Mouse (Mus musculus): ENCODE results near the gene Smim14.

Smim14 gene

DNA sequence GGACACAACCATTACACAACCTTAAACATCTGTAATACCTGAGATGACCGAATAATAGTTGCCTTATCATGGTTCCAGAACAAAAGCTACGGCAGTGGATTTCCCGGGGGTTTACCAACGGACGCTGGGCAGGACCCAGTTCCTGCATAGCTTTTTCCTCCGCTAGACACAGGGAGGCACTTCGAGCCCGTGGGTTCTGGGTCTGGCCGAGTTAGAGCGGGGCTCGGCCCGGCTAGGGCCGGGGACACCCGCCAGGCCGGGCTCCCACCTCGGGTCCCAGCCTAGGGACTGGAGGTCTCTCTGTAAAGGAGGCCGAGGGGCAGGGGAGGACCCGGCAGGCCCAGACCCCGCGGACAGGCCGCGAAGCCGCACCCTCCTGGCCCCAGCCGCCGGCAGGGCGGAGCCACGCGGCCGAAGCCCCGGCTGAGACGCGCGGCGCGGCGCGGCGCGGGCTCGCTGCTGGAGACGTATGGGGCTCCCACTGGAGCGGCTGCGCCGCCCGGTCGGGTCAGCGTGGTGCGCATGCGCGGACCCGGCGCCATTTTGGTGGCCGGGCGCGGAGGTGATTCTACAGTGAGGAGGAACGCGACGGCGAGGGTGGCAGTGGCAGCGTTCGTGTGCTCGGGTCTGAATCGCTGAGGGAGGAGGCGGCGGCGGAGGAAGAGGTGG is at the start of gene Smim14, which contains the start of gene Ube2k:
Smim14 (minus strand) TSS at position 434 of the 669 bp plus-strand sequence.
Ube2k (plus strand) TSS at position 483 of the 669 bp plus-strand sequence.
- H3K36me3 ChIP-seq (ENCODE audit: insufficient read depth, low read length), result peaks cover 7% of the 10 kb centered on the region; the same call in 1 of the 2 replicates
- H3K4me1 ChIP-seq (replicated peaks; ENCODE audit: low read depth, low read length), result peaks cover 74% of the 10 kb centered on the region
- no peaks in the 10 kb centered on the region for H3K9me3 ChIP-seq (ENCODE audit: low read length)
- H3K27me3 ChIP-seq (ENCODE audit: insufficient read depth, low read length), result no peaks in the 10 kb centered on the region
- TF ChIP-seq CTCF (conservative IDR thresholded peaks at IDR 0.05; ENCODE audit: low read length) (no peak), POU5F1 (IDR thresholded peaks at IDR 0.05; ENCODE audit: borderline replicate concordance, low read length) (no peak), NANOG (IDR thresholded peaks at IDR 0.05; ENCODE audit: borderline replicate concordance, low read length) (no peak)
- H3K4me3 ChIP-seq (replicated peaks; ENCODE audit: low read length), result peak within 1 kb of the TSS; percentile 95

- Histone ChIP-seq H3K4me1 (replicated peaks; ENCODE audit: low read depth, low read length) (no peaks in the 10 kb centered on the region; the same call in none of the 2 replicates), H3K36me3 (ENCODE audit: insufficient read depth, low read length) (peaks cover 60% of the 10 kb centered on the region), H3K27me3 (ENCODE audit: insufficient read depth, low read length) (no peaks in the 10 kb centered on the region), H3K9me3 (ENCODE audit: low read length) (no peaks in the 10 kb centered on the region), H3K4me3 (replicated peaks; ENCODE audit: low read length) (no peak overlapping the region)
- TF ChIP-seq NANOG (IDR thresholded peaks at IDR 0.05; ENCODE audit: borderline replicate concordance, low read length), result no peak
- TF ChIP-seq CTCF (conservative IDR thresholded peaks at IDR 0.05; ENCODE audit: low read length), result no peak
- TF ChIP-seq POU5F1 (IDR thresholded peaks at IDR 0.05; ENCODE audit: borderline replicate concordance, low read length), result no peak
Observed at GRCm38 (mm10) chr5:65586291-65586690, 49.3 kb upstream of the Smim14 start.

- peaks cover 72% of the 10 kb centered on the region for H3K36me3 ChIP-seq (ENCODE audit: insufficient read depth, low read length)
- peaks cover 13% of the 10 kb centered on the region; the same call in 1 of the 2 replicates for H3K4me1 ChIP-seq (replicated peaks; ENCODE audit: low read depth, low read length)
- no peak overlapping the region for H3K4me3 ChIP-seq (replicated peaks; ENCODE audit: low read length)
- no peaks in the 10 kb centered on the region for H3K27me3 ChIP-seq (ENCODE audit: insufficient read depth, low read length)
- H3K9me3 ChIP-seq (ENCODE audit: low read length), result no peaks in the 10 kb centered on the region
- no peak for TF ChIP-seq POU5F1 (IDR thresholded peaks at IDR 0.05; ENCODE audit: borderline replicate concordance, low read length)
- no peak for TF ChIP-seq CTCF (conservative IDR thresholded peaks at IDR 0.05; ENCODE audit: low read length)
- TF ChIP-seq NANOG (IDR thresholded peaks at IDR 0.05; ENCODE audit: borderline replicate concordance, low read length), result no peak
Observed at GRCm38 (mm10) chr5:65578545-65578944, 41.6 kb upstream of the Smim14 start.

GRCm38 (mm10) chr5:65575896-65576295 is 38.9 kb upstream of the Smim14 start:
- H3K36me3 ChIP-seq (ENCODE audit: insufficient read depth, low read length), result peaks cover 67% of the 10 kb centered on the region
- H3K4me3 ChIP-seq (replicated peaks; ENCODE audit: low read length), result no peak overlapping the region
- TF ChIP-seq NANOG (IDR thresholded peaks at IDR 0.05; ENCODE audit: borderline replicate concordance, low read length), result no peak
- no peak for TF ChIP-seq CTCF (conservative IDR thresholded peaks at IDR 0.05; ENCODE audit: low read length)
- TF ChIP-seq POU5F1 (IDR thresholded peaks at IDR 0.05; ENCODE audit: borderline replicate concordance, low read length), result no peak
- peaks cover 18% of the 10 kb centered on the region; the same call in 1 of the 2 replicates for H3K4me1 ChIP-seq (replicated peaks; ENCODE audit: low read depth, low read length)
- H3K27me3 ChIP-seq (ENCODE audit: insufficient read depth, low read length), result no peaks in the 10 kb centered on the region
- H3K9me3 ChIP-seq (ENCODE audit: low read length), result no peaks in the 10 kb centered on the region

GRCm38 (mm10) chr5:65574876-65575275 is 37.9 kb upstream of the Smim14 start:
- TF ChIP-seq CTCF (conservative IDR thresholded peaks at IDR 0.05; ENCODE audit: low read length), result no peak
- no peak for TF ChIP-seq POU5F1 (IDR thresholded peaks at IDR 0.05; ENCODE audit: borderline replicate concordance, low read length)
- no peak for TF ChIP-seq NANOG (IDR thresholded peaks at IDR 0.05; ENCODE audit: borderline replicate concordance, low read length)
- Histone ChIP-seq H3K9me3 (ENCODE audit: low read length) (no peaks in the 10 kb centered on the region), H3K36me3 (ENCODE audit: insufficient read depth, low read length) (peaks cover 67% of the 10 kb centered on the region), H3K4me3 (replicated peaks; ENCODE audit: low read length) (no peak overlapping the region), H3K4me1 (replicated peaks; ENCODE audit: low read depth, low read length) (peaks cover 20% of the 10 kb centered on the region; the same call in 1 of the 2 replicates), H3K27me3 (ENCODE audit: insufficient read depth, low read length) (no peaks in the 10 kb centered on the region)

DNA sequence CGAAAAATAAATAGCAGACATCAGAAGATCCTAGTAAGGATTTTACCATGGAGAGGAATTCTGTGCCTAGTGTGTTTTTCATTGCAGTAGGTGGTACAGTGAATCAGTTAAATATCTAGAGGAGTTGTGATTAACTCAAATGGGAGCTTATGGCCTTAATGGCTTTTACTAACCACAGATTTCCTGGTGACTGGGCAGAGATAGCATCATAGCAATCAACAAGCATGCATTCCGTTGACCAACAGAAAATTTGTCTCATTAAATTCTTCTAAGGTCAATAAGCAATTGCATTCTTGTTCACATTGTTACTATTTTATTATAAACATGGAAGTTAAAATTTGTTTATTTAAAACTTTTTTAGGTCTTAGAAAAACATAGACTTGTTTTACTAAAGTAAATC is 28.5 kb upstream of the Smim14 start:
- TF ChIP-seq POU5F1 (IDR thresholded peaks at IDR 0.05; ENCODE audit: borderline replicate concordance, low read length), result no peak
- TF ChIP-seq NANOG (IDR thresholded peaks at IDR 0.05; ENCODE audit: borderline replicate concordance, low read length), result no peak
- no peak for TF ChIP-seq CTCF (conservative IDR thresholded peaks at IDR 0.05; ENCODE audit: low read length)
- Histone ChIP-seq H3K4me3 (replicated peaks; ENCODE audit: low read length) (no peak overlapping the region), H3K36me3 (ENCODE audit: insufficient read depth, low read length) (peaks cover 34% of the 10 kb centered on the region), H3K27me3 (ENCODE audit: insufficient read depth, low read length) (no peaks in the 10 kb centered on the region), H3K4me1 (replicated peaks; ENCODE audit: low read depth, low read length) (peaks cover 41% of the 10 kb centered on the region), H3K9me3 (ENCODE audit: low read length) (no peaks in the 10 kb centered on the region)

GRCm38 (mm10) chr5:65561125-65561893 is 24.3 kb upstream of the Smim14 start:
- Histone ChIP-seq H3K27me3 (ENCODE audit: insufficient read depth, low read length) (no peaks in the 10 kb centered on the region), H3K4me1 (replicated peaks; ENCODE audit: low read depth, low read length) (peaks cover 75% of the 10 kb centered on the region)
- peak; percentile 37; the same call in 1 of the 2 replicates for TF ChIP-seq NANOG (IDR thresholded peaks at IDR 0.05; ENCODE audit: borderline replicate concordance, low read length)
- TF ChIP-seq POU5F1 (IDR thresholded peaks at IDR 0.05; ENCODE audit: borderline replicate concordance, low read length), result no peak

DNA sequence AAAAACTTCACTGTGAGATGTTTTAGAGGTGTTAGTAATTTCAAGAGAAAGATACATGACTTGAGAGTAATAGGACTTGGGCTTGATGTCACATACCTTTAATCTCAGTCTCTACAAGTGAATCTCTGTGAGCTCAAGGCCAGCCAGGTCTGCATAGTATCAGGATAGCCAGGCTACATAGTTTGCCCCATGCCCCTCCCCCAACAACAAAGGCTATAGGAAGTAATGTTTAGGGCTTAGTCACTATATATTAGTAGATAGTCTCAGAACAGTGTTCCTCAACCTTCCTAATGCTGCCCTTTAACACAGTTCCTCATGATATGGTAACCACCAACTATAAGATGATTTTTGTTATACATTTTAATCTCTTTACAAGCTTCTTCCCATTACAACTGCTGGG is 20.1 kb upstream of the Smim14 start:
- Histone ChIP-seq H3K9me3 (ENCODE audit: low read length) (no peaks in the 10 kb centered on the region), H3K27me3 (ENCODE audit: insufficient read depth, low read length) (no peaks in the 10 kb centered on the region), H3K36me3 (ENCODE audit: insufficient read depth, low read length) (peaks cover 19% of the 10 kb centered on the region), H3K4me1 (replicated peaks; ENCODE audit: low read depth, low read length) (peaks cover 81% of the 10 kb centered on the region), H3K4me3 (replicated peaks; ENCODE audit: low read length) (no peak overlapping the region)
- no peak for TF ChIP-seq CTCF (conservative IDR thresholded peaks at IDR 0.05; ENCODE audit: low read length)
- no peak for TF ChIP-seq NANOG (IDR thresholded peaks at IDR 0.05; ENCODE audit: borderline replicate concordance, low read length)
- no peak for TF ChIP-seq POU5F1 (IDR thresholded peaks at IDR 0.05; ENCODE audit: borderline replicate concordance, low read length)

More at GRCm38 (mm10) chr5:65561125-65561893, 24.3 kb upstream of the Smim14 start:
- Histone ChIP-seq H3K4me3 (replicated peaks; ENCODE audit: low read length) (peak overlapping the region; percentile 60), H3K36me3 (ENCODE audit: insufficient read depth, low read length) (peaks cover 10% of the 10 kb centered on the region), H3K9me3 (ENCODE audit: low read length) (no peaks in the 10 kb centered on the region)

Measured in E14TG2a.4 (cell line).